Mouse (Mus musculus): ENCODE results near the gene Gm20388.

GRCm38 (mm10) chr8:120567731-120568130 is 657.1 kb downstream of the Gm20388 start:
- TF ChIP-seq CTCF (IDR thresholded peaks at IDR 0.05; ENCODE audit: insufficient read depth, low read depth, low read length) (no peak), POLR2A (IDR thresholded peaks at IDR 0.05; ENCODE audit: insufficient read depth, low read depth, low read length) (no peak)

Data from olfactory bulb, adult 2 months (tissue).